Mouse (Mus musculus) lung, adult 2 months (tissue): ENCODE results near the gene Ubc.

ENCODE experiments used
- CTCF ChIP-seq: fragments of 200-500 bp; IDR thresholded peaks from 2 replicates; pipeline ENCODE4 v1.5.1; 2011; ENCODE audit warnings: mild to moderate bottlenecking, low read length, control low read depth; ENCODE audit not compliant: insufficient read depth
- POLR2A ChIP-seq: fragments of 200-500 bp; IDR thresholded peaks from 2 replicates; pipeline ENCODE4 v1.6.1; 2011; ENCODE audit warnings: low read depth, mild to moderate bottlenecking, control low read depth, low read length, borderline replicate concordance; ENCODE audit errors: extremely low read depth

GRCm38 (mm10) chr5:125360566-125360965, 29.4 kb downstream of the Ubc start:
- TF ChIP-seq CTCF (no peak), POLR2A (no peak)
